Mouse (Mus musculus) heart, adult 2 months (tissue): Measurements from ENCODE around the gene Gpha2. TPM values are rescaled to one million over a fixed set of nuclear protein-coding genes. Genes with fewer than 3 reads are reported as not detected.

Source experiments
- DNase-seq, 2 experiments: peaks; one replicate each; pipeline ENCODE4 v3.0.0; 2021
- H3K27ac ChIP-seq: fragments of 200-600 bp; 2 replicates; pipeline ENCODE4 v1.8.1; 2022
- H3K27me3 ChIP-seq: fragments of 200-500 bp; 2 replicates; pipeline ENCODE4 v1.6.1; 2012; ENCODE audit warnings: mild to moderate bottlenecking, low read length, inconsistent platforms, mixed read lengths; ENCODE audit not compliant: control insufficient read depth, insufficient read depth
- H3K36me3 ChIP-seq: fragments of 200-500 bp; 2 replicates; pipeline ENCODE4 v1.6.1; 2012; ENCODE audit warnings: low read length, inconsistent platforms; ENCODE audit not compliant: control insufficient read depth, insufficient read depth
- H3K4me1 ChIP-seq: fragments of 200-500 bp; 2 replicates; pipeline ENCODE4 v1.6.1; 2011; ENCODE audit warnings: low read length; ENCODE audit not compliant: control insufficient read depth, insufficient read depth
- H3K4me3 ChIP-seq: fragments of 200-600 bp; 2 replicates; pipeline ENCODE4 v1.8.1; 2022
- H3K79me2 ChIP-seq: fragments of 200-500 bp; replicated peaks from 2 replicates; pipeline ENCODE4 v1.6.1; 2012; ENCODE audit warnings: mild to moderate bottlenecking, inconsistent platforms, low read length, moderate library complexity, mixed read lengths; ENCODE audit not compliant: control insufficient read depth, insufficient read depth
- H3K9ac ChIP-seq: fragments of 200-500 bp; 2 replicates; pipeline ENCODE4 v1.6.1; 2012; ENCODE audit warnings: low read depth, mild to moderate bottlenecking, control low read depth, inconsistent platforms, low read length, mixed read lengths
- CTCF ChIP-seq: fragments of 200-600 bp; IDR thresholded peaks from 2 replicates; pipeline ENCODE4 v1.8.1; 2022; ENCODE audit warnings: antibody characterized with exemption, mild to moderate bottlenecking, moderate library complexity
- EP300 ChIP-seq: fragments of 200-500 bp; IDR thresholded peaks from 2 replicates; pipeline ENCODE4 v1.6.1; 2011; ENCODE audit warnings: low read depth, low read length, control low read depth; ENCODE audit not compliant: insufficient read depth
- POLR2A ChIP-seq: fragments of 200-500 bp; IDR thresholded peaks from 2 replicates; pipeline ENCODE4 v1.6.1; 2011; ENCODE audit warnings: mild to moderate bottlenecking, low read depth, low read length, control low read depth; ENCODE audit not compliant: insufficient read depth
- WGBS: fragments of 180-500 bp; shearing (Covaris S2); methylation state at CpG from one replicate; pipeline ENCODE4 v1.1.7; 2018; 5-methylcytosine and 5-hydroxymethylcytosine counted together
- intact Hi-C: fragments of 180-260 bp; cut with DNase I; formaldehyde crosslinking; loops from one replicate; pipeline ENCODE4 v1.15.1; 2025
- polyA plus RNA-seq: library from polyadenylated mRNA; depleted of rRNA; stranded (reverse); fragments of >200 nt; gene quantifications from 2 replicates; pipeline ENCODE4 v1.2.3, GENCODE M21; 2012
- total RNA-seq, 2 experiments: library from RNA; stranded (reverse); gene quantifications; 2 replicates each; pipeline ENCODE4 v1.2.3; 2021

The Gpha2 gene
- total and polyA plus RNA-seq, 3 experiments: 0.27 TPM; not detected in 2

- no peaks in the 10 kb centered on the region for H3K79me2 ChIP-seq
- H3K36me3 ChIP-seq: no peaks in the 10 kb centered on the region
- H3K9ac ChIP-seq: no peak overlapping the region
- no peaks in the 10 kb centered on the region for H3K27me3 ChIP-seq
- intact Hi-C loops: no loop called here
- no peak for DNase-seq
- H3K27ac ChIP-seq: no peak overlapping the region
- H3K4me1 ChIP-seq: no peaks in the 10 kb centered on the region; the same call in 1 of the 2 replicates
- no peak overlapping the region for H3K4me3 ChIP-seq
- TF ChIP-seq CTCF (no peak), POLR2A (no peak), EP300 (no peak)
- 62% methylated on average over 2 of the region's 2 CpGs for WGBS
Measured at GRCm38 (mm10) chr19:6231036-6231435, 4.9 kb downstream of the Gpha2 start.

- no peaks in the 10 kb centered on the region for H3K27me3 ChIP-seq
- intact Hi-C loops: no loop called here
- no peak overlapping the region for H3K27ac ChIP-seq
- TF ChIP-seq EP300: no peak
- no peak overlapping the region for H3K4me3 ChIP-seq
- no peaks in the 10 kb centered on the region for H3K36me3 ChIP-seq
- peaks cover 3% of the 10 kb centered on the region for H3K4me1 ChIP-seq
- H3K9ac ChIP-seq: no peak overlapping the region
- no peak for DNase-seq
- 88% methylated on average over 16 of the region's 16 CpGs for WGBS
- no peaks in the 10 kb centered on the region for H3K79me2 ChIP-seq
Measured at GRCm38 (mm10) chr19:6233647-6234046, 7.5 kb downstream of the Gpha2 start.

- Histone ChIP-seq H3K9ac (peak overlapping the region; percentile 89), H3K27ac (peak overlapping the region; percentile 99; the same call in 1 of the 2 replicates), H3K36me3 (no peaks in the 10 kb centered on the region), H3K27me3 (no peaks in the 10 kb centered on the region), H3K4me3 (peak overlapping the region; percentile 81), H3K4me1 (peaks cover 3% of the 10 kb centered on the region), H3K79me2 (no peaks in the 10 kb centered on the region)
- TF ChIP-seq POLR2A (no peak), EP300 (no peak), CTCF (no peak)
- peak; percentile 32 to 45 for DNase-seq
- intact Hi-C loops: no loop called here
- WGBS: 73% methylated on average over 11 of the region's 11 CpGs
Measured at GRCm38 (mm10) chr19:6234337-6235083, 8.3 kb downstream of the Gpha2 start.

- intact Hi-C loops: loop anchor here (1.0 to 2.0 kb wide), 2 partner anchors 95 to 107 kb away; partner anchors contain the start of genes Arl2, Batf2 and Snx15
- 3% methylated on average over 48 of the region's 48 CpGs for WGBS
- H3K9ac ChIP-seq: peak within 1 kb of the TSS; percentile 89
Measured at GRCm38 (mm10) chr19:6235084-6236052, 9.2 kb downstream of the Gpha2 start, which contains the start of gene Ppp2r5b. Gene Ppp2r5b, minus strand, starts transcription at chr19:6235872.

GRCm38 (mm10) chr19:6236053-6236441 lies 9.9 kb downstream of the Gpha2 start:
- peak overlapping the region; percentile 79 for H3K9ac ChIP-seq
- H3K4me3 ChIP-seq: peak overlapping the region; percentile 81
- TF ChIP-seq EP300 (peak; percentile 77; the same call in 1 of the 2 replicates), CTCF (no peak), POLR2A (peak; percentile 48; the same call in 1 of the 2 replicates)
- H3K36me3 ChIP-seq: no peaks in the 10 kb centered on the region
- H3K4me1 ChIP-seq: peaks cover 3% of the 10 kb centered on the region
- H3K27ac ChIP-seq: peak overlapping the region; percentile 99
- no peaks in the 10 kb centered on the region for H3K79me2 ChIP-seq
- under 1% methylated on average over 9 of the region's 9 CpGs for WGBS
- H3K27me3 ChIP-seq: no peaks in the 10 kb centered on the region
- peak; percentile 88 to 91 for DNase-seq
- intact Hi-C loops: loop anchor here (1.0 to 2.0 kb wide), 2 partner anchors 95 to 108 kb away; partner anchors contain the start of genes Arl2, Batf2 and Snx15

More at GRCm38 (mm10) chr19:6235084-6236052, 9.2 kb downstream of the Gpha2 start, which contains the start of gene Ppp2r5b:
- Histone ChIP-seq H3K36me3 (no peaks in the 10 kb centered on the region), H3K4me1 (peaks cover 3% of the 10 kb centered on the region), H3K4me3 (peak within 1 kb of the TSS; percentile 81), H3K27ac (peak within 1 kb of the TSS; percentile 99), H3K79me2 (no peaks in the 10 kb centered on the region), H3K27me3 (no peaks in the 10 kb centered on the region)
- peak; percentile 94 to 95 for DNase-seq
- TF ChIP-seq EP300: no peak
- TF ChIP-seq CTCF: peak; percentile 77
- peak; percentile 53 for TF ChIP-seq POLR2A
